Mouse (Mus musculus) frontal cortex, postnatal 36 days (tissue): Measurements from ENCODE around the gene Kat6b.

Experiments
- DNase-seq, 2 experiments: peaks; one replicate each; pipeline ENCODE4 v3.0.0; 2022; ENCODE audit warnings: low spot score in 2 of 2

The Kat6b gene

DNA sequence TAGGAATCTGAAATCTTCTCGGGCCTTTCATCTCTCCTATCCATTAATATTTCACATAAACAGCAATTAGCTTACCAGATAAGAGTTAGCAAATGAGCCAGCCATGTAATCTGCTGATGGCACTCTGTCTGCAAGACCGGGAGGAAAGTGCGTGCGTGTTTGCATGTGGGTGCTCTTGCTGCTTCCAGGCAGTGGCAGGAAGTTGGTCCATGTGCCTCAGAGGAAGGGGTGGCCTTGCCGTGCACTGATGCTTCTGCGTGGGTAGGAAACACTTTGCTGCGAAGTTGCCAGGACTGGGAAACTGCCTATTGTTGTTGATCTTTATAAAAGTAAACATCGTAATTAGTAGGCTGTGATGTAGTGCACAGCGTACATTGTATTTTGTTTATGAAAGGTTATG is 42.0 kb downstream of the Kat6b start:
- DNase-seq, result no peak

DNA sequence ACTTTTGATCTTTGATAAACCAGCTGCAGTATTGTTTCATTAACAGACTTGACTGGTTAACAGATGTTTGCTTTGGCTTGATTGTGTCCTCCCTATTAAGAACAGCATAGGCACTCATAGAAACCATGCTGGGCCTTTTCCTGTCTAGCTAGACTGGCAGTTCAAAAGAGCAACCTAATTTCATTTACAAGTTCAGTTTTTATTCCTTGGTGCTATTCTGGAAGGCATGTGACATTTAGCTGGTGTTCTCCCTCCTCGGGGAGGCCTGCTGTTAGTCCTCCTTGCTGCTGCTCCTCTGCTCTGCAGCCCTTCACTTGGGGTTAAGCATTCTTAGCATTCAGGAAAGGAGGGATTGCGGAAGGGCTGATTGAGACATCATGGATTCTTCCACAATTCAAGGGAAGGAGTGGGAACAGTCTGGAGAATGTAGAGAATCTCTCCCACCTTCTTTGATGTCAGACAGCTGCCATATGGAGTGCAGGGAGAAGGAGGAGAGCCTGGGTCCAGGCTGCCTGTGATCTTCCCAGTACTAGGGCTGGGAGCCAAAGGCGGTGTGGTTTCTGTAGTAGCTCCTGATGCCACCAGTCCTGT is 42.7 kb downstream of the Kat6b start:
- peak; percentile 66 to 82 for DNase-seq

DNA sequence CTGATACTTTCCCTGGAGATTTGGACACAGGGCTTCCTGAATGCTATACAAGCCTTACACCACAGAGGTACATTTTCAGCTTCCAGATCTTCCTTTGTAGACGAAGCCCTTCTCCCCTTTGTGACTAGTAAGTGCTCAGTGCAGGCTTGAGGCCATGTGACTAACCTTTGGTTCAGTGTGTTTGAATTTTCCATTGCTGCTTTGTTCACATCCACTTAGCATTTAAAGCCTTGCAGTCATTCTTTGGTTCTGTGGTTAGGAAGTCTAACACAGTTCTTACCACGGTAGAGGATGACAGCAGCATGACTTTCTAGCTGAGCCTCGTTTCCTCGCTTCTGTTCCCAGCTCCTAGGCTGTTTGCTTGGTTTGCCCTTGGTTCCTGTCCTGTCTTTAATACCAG is 44.4 kb downstream of the Kat6b start:
- no peak for DNase-seq

DNA sequence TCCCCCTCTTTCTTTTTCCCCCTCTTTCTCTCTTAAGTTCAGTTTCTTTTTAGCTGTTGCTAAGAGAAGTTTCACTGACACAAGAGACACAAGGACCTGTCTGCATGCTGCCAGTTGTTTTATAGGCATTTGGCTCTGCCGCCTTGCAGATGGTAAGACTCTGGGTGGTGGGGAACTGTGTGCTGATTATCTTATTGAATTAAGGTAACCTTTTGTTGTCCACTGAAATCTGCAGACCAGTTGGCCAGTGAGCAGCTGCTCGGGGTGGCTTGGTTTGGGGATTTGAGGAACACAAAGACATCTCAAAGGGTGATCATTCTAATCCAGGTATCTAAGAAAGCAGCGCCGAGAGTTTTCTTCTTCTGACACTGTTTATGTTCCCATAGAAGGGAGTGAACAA is 52.3 kb downstream of the Kat6b start:
- no peak for DNase-seq

DNA sequence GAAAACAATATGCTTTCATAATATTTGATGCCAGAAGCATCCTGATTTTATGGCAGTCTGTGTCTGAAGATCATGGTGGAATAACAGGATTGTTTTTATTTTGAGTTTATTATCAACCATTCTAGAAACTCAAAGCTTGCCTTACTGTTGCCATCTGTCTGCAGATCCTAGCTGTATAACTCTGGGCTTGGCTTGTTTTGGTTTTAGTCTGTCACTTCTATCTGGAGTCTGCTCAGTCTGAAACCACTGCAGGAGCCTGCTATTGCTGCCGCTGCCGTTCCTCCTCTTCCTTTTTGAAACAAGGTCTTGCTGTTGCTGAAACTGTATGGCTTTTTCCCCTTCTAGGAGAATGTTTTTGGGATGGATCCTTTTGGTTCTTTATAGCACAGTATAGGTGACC is 52.8 kb downstream of the Kat6b start:
- DNase-seq, result no peak

DNA sequence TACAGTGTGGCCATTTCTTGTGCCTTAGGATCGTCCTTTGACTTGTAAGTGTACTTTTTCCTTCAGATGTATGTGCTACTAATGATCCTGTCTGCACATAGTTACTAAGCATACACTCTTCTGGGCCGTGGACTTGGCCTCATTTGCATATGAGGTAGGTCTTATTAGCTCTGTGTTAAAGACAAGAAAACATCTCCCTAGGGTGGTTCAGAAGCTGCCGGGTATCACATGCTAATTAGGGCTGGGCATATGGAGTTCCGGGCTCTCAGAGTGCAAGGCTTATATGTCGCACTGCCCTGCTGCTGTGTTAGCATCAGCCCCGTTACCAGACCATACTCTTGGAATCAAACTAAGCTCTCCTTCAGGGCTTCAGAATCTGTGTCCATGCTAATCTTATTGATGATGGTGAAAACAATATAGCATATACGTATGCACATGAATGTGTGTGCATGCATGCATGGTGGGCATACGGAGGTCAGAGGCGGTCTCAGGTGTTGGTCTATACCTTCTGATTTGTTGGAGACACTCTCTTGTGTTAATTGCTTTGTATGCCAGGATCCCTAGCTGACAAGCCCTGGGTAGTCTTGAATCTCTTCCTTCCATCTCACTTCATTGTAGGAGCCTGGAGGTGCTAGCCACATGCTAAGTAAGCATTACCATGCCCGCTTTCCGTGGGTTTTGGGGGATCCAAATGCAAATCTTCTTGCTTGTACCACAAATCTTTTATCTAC is 53.5 kb downstream of the Kat6b start:
- no peak for DNase-seq

DNA sequence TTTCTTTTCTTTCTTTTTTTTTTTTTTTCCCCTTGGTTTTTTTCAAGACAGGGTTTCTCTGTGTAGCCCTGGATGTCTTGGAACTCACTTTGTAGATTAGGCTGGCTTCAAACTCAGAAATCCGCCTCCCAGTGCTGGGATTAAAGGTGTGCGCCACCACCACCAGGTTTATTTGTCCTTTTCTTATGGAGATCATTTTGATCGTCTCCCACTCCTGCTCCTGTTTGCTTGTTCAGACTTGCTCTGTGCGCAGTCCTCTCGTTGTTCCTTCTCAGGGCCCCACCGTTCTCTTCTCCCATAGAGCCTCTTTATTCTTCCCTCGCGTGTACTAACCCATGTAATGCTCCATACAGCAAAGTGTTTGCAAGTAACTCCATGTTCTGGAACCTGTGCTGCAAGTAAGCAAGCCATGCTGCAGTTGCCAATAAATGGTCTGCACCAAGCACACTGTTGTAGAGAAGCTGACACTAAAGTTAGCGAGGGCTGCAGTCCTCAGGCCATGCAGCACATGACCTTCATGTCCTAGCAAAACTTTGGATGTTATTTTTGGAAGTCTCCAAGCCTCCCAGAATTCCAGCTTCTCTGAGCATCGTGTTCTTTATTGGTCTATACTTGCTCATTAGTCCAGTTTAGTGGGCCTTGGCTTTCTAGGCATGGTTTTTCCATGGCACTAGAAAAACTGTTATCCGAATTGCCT is 55.4 kb downstream of the Kat6b start:
- no peak for DNase-seq

DNA sequence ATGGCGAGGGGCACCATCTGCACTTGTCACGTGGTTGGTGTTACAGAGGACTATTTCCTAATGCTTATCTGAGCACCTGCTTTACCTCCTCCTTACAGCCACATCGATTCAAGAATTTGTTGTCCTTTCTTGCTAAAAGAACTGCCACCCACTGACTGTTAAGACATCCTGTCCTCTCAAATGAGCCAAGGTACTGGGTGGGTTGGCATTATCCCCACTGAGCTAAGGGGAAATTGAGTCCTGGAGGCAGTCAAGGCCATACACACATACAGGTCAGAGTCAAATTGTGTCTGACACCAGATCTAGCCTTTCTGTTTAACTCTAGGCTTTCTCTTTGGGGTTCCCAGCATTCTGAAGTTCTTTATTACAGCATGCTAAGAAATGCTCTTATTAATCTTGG is 56.6 kb downstream of the Kat6b start:
- DNase-seq, result no peak

DNA sequence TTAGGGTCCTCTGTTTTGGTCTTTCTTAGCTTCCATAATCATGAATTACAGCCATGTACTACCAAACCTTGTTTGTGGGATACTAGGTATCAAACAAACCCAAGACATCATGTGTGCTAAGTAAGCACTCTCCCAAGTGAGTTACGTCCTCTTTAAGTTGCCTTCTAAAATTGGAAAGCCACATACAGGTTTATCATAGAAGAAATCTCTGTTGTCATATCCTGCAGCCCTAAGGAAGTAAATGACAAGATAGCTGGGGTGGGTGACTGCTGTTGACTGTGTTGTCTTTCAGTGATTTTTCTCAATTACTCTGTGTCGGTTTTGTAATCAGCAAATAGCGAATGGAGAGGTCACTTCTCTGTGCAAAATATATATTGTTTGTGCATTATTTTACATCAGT is 58.5 kb downstream of the Kat6b start:
- no peak for DNase-seq

DNA sequence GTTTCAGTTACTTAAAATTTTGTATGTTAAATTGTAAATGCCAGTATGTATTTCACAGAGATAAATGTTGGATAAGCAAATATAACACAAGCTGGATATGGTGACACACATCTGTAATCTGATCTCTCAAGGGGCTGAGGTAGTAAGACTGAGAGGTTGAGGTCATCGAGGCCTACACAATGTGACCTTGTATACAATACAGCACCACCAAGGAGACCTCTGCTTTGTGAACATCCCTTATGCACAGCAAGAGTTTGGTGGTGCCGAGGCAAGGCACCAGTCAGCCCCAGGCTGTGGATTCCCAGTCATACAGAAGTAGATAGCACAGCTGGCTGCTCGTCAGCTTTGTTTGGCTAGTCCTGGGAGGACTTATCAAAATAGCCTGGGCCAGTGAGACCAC is 59.1 kb downstream of the Kat6b start:
- no peak for DNase-seq

DNA sequence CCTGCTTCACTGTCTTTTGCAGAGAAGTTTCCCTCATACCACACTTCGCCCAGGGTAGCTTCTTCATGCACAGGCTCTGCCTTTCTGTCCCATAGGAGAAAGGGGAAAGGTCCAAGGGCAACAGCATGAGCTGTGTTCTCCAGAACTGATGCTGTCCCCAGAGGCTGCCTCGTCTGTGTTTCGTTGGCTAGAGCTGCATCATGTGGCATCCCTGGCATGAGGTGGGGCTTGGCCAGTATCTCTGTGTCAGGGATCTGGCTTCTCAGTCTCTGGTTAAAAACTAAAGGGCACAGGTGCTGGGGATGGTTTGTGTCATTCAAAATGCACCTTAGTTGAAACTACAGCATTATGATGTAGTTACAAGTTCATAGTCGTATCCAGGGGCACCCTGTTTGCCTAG is 64.3 kb downstream of the Kat6b start:
- DNase-seq, result no peak

DNA sequence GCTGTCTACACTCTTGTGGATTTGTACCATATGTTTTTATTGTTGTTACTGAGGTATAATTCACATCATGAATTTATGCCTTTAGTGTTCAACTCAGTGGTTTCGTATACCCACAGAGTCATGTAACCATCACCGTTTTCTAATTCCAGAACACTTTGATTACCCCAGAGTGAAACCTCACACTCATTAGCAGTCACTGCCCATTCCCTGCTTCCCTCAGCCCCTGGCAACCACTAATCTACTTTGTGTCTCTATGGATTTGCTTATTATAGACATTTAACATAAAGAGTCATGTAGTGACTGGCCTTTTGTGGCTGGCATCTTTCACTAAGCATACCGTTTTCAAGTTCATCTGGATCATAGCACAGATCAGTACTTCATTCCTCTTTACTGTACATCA is 65.1 kb downstream of the Kat6b start:
- no peak for DNase-seq

DNA sequence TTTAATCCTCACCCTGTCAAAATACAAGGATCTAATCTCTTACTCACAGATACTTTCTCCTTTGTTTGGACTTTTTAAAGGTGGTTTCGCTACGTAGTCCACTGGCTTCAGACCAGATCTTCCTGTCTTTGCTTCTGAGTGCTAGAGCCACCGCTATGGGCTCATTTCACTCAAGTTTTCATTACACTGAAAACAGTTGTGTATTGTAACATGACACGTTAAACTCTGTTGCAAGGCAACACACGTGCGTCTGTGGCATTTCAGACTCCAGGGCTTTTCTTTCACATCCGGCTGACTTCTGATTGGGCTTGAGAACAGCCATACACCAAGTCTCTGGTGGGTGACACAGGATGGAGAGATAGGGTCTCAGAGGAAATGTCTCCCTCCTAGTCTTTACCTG is 66.1 kb downstream of the Kat6b start:
- no peak for DNase-seq

DNA sequence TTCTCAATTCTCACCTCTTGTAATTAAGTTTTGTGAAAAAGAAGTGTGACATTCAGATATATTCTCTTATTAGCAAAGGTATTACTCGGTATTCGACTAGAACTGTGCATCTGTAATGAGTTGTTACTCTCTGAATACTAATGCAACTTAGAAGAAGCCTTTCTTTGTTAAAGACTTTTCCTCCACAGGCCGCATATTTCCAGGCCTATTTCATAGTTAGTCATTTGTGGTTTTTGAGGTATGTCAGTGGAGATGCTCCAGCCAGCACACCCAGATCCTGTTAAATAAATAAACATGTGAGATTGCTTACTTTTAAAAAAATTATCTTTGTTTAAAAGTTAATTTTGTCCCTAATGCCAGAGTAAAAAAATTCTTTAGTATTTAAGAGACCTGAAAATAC is 66.7 kb downstream of the Kat6b start:
- no peak for DNase-seq

DNA sequence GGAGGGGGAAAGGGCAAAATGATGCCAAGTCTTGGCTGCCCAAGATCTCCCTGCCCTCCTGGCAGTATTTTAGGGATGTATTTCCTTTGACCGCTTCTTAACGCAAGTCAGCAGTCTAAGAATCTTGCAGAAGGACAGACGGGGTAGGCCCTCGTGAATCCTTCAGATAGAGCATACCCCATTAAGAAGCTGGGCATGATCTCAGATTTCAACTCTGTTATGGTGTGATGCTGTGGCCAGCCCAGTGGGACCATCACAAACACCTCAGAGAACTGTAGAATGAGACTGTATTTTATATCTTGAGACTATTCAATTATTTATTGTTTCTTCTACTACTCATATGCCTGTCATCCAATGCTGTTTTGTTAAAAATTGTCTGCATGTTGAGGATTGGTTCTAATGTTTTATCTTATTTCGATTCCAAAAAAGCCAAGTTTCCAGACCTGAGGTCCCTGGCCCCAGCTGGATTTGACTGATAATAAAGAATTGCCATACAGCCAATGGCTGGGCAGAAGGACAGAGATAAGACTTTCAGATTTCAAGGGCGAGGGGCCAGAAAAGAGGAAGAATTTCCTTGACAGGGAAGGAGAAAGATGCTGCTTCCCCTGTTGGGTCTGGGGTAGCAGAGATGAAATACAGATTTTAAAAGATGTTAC is 67.8 kb downstream of the Kat6b start:
- no peak for DNase-seq

DNA sequence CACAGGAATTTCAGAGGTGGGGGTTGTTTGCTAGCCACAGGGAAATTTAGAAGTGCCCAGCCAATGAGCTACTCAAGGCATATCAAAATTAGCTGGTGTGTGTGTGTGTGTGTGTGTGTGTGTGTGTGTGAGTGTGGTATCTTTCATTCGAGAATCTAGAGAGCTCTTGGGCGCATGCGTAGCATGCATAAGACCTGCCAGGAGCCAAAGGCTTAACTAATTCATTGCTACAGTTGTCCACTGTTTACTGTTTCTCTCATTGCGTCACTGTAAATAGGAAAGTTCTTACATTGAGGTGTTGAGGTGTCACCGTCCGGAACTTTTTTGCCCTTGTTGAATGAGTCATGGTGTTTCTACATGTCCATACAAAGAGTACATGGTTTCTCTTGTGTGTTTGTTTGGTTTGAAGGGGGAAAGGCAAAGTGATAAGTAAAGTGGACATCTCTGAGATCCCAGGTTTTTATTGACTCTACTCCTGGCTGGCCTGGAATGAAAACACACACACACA is 68.4 kb downstream of the Kat6b start:
- no peak for DNase-seq

DNA sequence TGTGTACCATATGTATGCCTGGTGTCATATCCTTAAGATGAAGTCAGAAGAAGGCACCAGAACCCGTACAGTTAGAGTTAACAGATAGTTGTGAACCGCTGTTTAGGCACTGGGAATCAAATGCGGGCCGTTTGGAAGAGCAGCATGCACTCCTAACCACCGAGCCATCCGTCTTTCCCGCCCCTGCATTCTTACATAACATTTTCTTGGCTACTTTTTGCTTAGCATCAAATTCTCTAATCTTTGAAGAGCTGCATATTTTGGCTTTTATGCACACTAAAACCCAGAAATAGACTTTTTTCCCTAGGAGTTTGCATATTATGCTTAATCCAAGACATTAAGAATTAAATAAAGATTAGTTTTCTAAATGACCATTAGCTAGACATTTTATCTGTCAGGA is 69.3 kb downstream of the Kat6b start:
- no peak for DNase-seq

DNA sequence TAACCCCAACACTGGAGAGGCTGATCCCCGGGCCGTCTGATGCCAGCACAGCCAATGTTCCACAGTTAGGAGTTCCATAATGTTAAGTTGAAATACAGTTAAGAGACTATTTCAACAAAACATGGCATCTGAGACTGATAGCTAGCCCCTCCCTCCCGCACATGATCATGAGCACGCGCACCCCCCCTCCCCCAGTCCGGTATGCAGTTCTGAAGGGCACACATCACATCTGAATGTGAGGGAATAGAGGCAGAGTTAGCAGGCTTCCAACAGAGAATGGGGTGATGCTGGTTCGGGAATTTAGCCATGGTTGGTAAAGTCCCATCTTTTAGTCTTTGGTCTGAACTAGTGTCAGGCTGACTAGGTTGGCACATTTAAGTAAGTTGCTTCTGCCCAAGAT is 70.4 kb downstream of the Kat6b start:
- DNase-seq, result no peak

DNA sequence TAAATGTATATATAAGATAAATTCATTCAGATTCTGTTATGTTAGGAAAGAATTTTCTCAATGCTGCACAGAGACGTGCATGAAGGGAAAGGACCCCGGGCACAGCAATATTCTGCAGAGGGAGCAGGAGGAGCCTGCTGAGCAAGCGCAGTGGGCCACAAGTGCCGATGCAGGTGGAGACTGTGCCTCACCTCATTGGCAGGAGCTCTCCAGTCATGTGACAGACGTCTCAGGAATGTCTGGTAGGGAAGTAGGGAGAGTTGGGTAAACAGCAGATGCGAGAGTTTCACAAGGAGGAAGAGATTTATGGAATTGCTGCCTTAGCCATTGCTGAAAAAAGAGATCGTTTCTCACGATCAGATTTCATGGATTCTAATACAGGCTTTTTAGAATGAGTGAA is 71.7 kb downstream of the Kat6b start:
- DNase-seq, result peak in 1 of 2 experiments; percentile 42

DNA sequence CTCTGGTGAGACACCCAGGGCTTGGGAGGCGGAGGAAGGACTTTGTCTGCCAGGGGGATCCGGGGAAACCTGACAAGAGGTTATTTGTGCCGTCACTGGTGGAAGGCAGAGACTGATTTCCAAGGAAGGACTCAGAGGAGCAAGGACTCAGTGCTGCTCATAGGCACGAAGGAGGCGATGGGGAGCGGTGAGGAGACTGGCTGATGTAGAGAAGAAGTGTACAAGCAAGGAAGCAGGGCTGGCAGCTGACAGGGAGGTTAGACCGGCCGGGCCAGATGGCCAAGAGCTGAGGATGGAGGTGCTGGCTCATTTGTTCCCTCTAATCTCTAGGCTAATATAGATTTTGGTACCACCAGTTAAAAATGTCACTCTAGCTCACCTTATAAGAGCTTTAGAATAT is 72.8 kb downstream of the Kat6b start:
- DNase-seq, result no peak

DNA sequence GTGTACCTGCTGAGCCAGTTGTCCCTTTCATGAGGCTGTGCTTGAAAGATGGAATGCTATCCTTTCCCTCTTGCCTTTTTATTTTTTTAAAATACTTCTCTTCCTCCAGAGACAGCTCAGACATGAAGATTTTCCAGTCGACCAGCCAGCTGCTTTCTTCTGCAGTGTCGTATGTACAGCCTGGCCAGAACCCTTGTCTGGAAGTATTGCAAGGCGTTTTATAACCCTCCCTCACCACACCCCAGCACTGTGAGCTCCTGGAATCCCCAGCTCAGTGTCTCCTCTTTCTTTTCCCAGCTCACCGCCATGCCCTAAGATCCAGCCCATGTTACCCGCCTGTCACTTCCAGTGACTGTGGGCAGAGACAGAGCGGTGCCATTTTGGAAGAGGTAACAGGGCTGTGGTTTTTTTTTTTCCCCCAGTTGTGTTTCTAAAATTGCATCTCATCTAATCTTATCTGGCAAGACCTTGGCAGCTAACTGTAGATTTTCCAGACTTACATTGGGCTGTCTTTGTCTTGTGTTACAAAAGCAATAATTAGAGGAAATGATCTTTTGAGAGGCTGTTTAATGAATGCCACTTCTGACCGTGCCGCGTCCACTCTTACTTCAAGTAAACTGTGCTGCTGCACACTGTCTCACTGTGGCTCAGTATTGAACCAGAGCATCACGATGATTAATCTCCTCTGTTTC is 77.4 kb downstream of the Kat6b start:
- no peak for DNase-seq

DNA sequence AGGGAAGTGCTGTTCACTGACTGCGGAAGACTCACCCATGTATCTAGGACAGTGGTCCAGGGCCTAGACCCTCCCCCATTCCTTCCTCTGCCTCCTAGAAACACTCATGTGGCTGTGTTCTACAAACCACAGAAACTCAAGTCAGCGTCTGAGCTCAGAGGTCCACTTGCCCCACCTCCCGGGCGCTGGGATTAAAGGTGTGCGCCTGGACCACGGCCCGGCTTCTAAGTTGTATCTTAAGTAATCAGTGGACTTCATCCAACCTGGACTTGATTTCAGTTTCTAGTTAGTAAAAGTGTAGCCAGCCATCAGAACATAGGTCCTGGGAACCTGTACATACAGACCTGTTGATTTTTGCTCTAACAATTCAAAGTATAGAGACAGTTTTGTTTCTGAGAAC is 78.2 kb downstream of the Kat6b start:
- DNase-seq, result no peak
